Mouse (Mus musculus) layer of hippocampus, postnatal 36 days (tissue): ENCODE measurements around the gene Robo1. TPM values are rescaled to one million over a fixed set of nuclear protein-coding genes. Genes with fewer than 3 reads are reported as not detected.

Source experiments
- DNase-seq, 2 experiments: peaks; one replicate each; pipeline ENCODE4 v3.0.0; 2022
- total RNA-seq, 2 experiments: library from RNA; stranded (reverse); gene quantifications; 2 replicates each; pipeline ENCODE4 v1.2.3; 2021

Gene Robo1
- total RNA-seq, 2 experiments from 2014 or later: 59.3 to 67.0 TPM

GRCm38 (mm10) chr16:72830394-72831056, 522.4 kb downstream of the Robo1 start:
- no peak for DNase-seq

DNA sequence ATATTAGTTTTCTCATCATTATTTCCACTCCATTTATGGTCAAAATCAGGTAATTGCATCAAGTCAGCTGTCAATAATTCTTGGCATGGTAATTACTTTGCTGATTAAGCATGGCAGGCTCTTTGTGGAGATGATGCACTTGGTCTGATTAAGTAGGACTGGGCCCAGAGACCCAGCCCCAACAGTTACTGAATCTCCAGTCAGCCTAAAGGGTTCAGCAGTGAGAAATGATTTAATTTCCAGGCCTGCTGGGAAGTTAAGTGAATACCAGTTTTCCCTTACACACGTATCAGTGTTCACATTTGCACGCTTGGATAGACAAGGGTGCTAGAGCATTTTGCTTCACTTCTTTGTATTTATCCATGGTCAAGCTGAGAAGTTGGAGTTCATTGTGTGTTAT, 526.2 kb downstream of the Robo1 start:
- DNase-seq: no peak

- no peak for DNase-seq
These were observed 530.9 kb downstream of the Robo1 start for GRCm38 (mm10) chr16:72839031-72839430.

DNA sequence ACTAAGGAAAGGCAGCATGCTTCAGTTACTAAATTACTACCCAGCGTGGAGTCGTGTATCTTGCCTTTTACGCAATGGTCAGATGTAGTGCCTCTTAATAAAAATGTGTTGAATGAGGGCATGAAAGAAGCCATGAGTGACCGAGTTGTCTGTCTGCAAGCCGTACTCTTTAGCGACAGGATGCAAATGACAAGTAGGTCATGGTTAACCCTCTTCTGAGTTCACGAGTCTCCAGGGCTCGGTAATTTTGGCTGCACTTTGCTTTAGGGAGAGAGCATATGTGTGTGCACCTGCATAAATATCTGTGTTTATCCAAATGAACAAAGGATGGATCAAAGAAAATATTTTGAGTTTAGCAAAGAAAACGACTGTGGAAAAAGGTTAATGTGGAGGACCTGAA, 533.0 kb downstream of the Robo1 start:
- DNase-seq: no peak

DNA sequence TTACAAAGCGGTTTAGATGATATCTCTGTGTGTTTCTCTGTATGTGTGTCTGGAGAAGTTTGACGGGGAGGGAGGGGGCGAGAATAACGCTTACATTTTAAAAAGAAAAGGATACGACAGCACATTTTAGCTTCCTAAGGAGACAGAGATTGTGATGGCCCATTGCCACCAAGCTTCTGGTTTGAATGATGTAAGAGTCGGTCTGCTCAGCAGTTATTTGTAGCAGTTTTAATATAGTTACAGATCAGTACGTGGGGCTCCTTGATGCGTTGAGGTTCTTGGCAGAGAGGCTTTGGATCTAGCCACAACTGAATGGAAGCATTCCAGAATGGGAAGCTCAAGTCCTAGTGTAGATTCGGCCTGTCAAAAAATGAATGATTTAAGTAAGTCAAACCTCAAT, 546.0 kb downstream of the Robo1 start:
- no peak for DNase-seq

- DNase-seq: no peak
These were observed 546.9 kb downstream of the Robo1 start for GRCm38 (mm10) chr16:72854809-72855503.

DNA sequence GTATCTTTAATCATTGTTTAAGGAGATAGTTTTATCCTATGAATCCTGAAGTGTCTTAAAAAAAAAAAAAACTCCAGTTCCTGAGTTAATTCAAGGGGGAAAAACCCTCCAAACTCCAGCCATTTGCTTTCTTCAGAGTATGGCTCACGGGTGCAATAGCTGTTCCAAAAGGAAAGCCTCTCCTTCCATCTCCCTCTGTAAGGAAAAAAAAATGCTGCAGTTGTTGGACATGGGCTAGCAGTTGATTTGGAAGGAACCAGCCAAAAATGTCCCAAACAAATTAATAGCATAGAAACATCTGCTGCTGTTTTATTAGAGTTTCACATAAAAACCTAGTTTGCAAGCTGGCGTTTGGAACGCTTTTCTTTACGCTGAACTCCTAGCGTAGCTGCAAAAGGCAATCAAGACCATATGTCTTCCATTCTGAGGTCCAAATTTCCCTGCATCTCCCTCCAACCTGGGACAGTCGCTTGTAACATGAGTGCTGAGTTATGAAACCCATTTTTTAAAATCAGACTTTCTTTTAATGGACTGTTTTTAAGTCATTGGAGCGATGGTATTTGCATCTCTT, 553.7 kb downstream of the Robo1 start:
- no peak for DNase-seq

DNA sequence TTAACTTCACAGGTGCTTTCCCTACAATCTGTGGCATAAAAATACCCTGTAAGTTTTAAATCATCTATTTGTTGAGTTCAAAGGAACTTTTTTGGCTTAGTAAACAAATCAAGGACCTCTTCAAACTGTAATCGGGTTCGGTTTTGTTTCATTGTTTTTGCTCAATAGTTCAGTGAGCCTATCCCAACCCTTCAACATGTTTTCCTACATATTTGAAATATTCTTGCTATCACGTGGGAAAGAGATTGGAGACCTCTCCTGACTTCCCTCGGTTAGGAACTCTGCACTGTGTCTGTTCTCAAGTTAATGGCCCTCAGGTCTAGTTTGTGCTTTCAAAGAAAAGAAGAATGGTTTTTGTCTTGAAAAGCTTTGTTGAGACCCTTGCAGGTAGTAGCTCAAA, 557.9 kb downstream of the Robo1 start:
- no peak for DNase-seq

GRCm38 (mm10) chr16:72874934-72875732, 567.0 kb downstream of the Robo1 start:
- no peak for DNase-seq

GRCm38 (mm10) chr16:72888108-72888507, 580.0 kb downstream of the Robo1 start:
- DNase-seq: peak; percentile 28 to 35

GRCm38 (mm10) chr16:72889401-72889800, 581.3 kb downstream of the Robo1 start:
- DNase-seq: no peak

GRCm38 (mm10) chr16:72897125-72897524, 589.0 kb downstream of the Robo1 start:
- DNase-seq: peak in 1 of 2 experiments; percentile 8

DNA sequence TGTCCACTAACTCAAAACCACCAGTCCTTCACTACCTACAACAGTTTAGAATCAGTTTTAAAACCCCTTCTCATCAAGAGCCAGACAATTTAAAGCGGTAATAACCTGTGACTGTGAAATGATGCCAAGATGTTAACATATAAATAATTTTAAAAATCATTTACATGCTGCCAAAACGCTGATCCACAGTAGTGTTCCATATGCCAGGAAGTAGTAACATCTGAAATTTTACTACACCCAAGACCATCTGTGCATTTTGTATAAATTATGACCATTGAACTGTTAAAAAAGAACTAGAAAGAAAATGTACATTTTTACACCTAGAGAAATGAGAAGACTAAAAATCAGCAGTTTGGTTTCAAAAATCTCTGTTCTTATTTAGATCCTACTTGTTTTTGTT, 600.8 kb downstream of the Robo1 start:
- no peak for DNase-seq

GRCm38 (mm10) chr16:72913134-72913533, 605.0 kb downstream of the Robo1 start:
- DNase-seq: peak; percentile 49 to 51

- no peak for DNase-seq
These were observed 606.0 kb downstream of the Robo1 start for GRCm38 (mm10) chr16:72914068-72914630.

DNA sequence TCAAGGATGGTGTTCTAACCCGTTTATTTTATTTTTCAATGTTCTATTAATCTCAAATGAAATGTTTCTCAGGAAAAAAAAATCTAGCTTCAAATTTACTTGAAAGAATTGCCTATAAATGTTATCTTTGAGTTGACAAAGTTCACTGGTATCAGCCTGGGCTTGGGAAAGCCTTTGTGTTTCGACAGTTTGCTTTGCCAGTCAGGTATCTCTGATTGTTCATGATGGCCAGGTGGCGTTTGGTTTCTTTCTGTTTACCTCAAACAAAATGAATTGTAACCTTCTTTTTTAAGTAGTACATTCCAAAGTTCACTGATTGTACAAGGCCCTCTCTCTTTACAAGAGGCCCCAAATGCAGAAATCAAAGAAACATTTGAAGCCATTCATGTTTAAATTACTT, 611.9 kb downstream of the Robo1 start:
- DNase-seq: no peak

DNA sequence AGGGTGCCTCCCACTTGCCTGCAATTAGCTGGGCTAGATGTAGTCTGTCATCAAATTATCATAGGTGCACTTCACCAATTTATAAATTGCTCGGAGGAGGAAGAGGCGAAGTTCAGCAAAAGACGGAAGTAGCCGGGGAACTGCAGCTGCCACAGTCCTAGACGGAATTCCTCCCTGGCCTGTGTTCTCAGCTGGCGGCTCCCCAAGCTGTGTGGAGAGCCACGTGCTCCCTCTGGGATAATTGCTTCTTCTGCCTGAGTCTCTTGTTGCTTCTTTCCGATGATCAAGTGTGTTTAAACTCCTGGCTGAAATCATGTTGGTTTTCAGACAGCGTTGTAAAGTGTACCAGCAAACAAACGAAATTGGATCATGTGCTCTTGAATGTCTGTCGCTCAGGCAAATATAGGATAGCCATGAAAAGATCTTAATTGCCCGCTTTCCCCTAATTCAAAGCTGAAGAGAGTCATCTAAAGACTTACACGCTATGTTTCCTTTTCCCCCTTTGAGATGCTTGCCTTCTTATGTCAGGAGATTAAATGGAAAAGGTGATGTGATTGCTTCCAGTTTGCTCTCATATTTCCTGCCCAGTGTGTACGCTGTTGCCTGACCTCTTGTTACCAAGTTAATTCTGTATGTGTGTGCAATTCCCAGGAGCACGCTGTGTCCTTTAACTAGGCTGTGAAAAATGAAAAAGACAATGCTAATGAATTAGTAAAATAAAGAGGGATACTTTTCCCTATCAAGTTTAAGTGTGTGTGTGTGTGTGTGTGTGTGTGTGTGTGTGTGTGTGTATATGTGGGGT, 616.5 kb downstream of the Robo1 start:
- DNase-seq: peak; percentile 45 to 64

DNA sequence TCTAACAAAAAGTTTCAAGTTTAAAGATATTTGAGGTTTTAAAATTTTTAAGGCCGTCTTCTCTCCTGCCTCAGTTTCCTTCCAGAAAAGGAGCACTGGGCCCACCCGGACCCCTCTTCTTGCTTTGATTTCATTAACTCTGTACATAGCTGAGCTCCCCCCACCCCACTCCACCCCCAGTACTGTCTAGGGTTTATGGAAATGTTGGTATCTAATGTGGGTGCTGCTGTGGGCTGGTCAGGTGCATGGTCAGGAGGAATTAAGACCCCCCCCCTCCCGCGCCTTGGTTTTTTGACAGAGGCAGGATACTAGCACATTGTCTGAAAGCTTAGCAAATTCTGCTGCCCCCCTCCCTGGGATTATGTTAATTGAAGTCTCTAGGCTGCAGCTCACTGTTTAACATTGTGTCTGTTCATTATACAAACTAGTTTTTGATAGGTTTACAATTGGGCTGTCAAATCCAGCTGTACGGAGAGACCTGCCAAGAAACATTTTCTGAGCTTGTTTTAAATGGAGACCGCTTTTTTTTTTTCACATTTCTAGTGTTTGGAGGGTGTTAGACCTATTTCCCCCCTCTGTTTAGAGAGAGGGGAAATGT, 620.5 kb downstream of the Robo1 start:
- no peak for DNase-seq

DNA sequence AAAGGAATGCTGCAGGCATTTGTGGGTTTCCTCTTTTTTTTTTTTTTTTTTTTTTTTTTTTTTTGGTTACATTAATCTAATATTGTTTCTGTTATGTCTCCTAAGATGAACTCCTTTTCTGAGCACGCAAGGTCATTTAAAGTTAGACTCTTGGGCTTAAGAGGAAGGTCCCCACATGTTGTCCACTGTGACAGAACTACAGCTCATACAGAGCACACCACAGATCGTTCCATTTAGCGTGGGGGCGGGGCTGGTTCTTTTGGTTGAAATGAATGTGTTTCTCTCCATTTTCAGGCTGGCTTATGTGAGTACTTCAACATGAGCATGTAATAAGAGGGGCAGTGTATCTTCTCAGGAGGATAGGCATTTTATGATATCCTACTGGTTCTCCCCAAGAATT, 622.8 kb downstream of the Robo1 start:
- no peak for DNase-seq

DNA sequence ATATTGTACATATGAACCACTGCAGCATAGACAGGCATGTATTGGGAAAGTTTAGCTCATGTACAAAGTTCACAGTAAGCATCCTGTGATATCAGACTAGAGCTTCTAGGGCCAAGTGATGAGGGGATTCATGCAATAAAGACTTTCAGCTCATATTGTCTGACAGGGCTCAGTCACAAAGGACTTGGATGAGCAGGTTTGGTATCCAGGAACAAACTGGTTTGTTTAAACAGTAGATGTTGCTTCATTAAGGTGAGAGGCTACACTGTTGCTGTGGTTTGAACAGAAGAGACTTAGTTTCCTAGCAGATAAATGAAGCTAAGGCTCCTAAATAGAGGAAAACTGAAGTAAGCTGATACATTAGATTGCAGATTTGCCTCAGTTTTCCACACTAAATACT, 626.8 kb downstream of the Robo1 start:
- DNase-seq: no peak

DNA sequence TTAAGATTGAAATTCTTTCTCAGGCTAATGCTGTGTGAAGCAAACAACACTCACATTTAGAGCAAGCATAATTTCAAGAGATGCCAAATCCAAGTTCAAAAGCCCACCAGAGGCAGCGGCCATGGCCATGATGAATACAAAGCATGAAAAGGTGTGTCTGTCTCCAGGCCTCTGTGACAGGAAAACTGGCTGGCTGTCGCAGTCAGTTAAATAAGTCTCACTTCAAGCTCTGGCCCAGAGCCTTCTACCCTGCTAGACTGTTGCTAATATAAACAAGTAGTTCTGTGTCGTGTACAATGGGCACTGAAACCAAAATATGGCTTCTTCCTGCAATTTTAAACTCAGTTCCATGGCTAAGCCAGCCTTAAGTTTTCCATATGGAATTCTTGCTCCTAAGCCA, 629.1 kb downstream of the Robo1 start:
- DNase-seq: no peak
